Mouse (Mus musculus) liver, embryonic 14.5 days (tissue): ENCODE results near the gene Adra2b. TPM values are rescaled to one million over a fixed set of nuclear protein-coding genes. Genes with fewer than 3 reads are reported as not detected.

ENCODE experiments used
- ATAC-seq: fragments of 200-750 bp; cut with Nextera tagmentation; 2 replicates; pipeline ENCODE4 v1.8.0; 2017; ENCODE audit warnings: moderate number of reproducible peaks, mild to moderate bottlenecking, moderate library complexity; ENCODE audit not compliant: insufficient read depth
- DNase-seq, 3 experiments: peaks; one replicate each; pipeline ENCODE4 v3.0.0-alpha.2; 2012 to 2013; ENCODE audit warnings: low read depth in 3 of 3, low spot score in 3 of 3
- H3K27ac ChIP-seq: fragments of 300-500 bp; sonication (generic); 2 replicates; pipeline ENCODE4 v1.5.1; 2014; ENCODE audit warnings: moderate library complexity, mild to moderate bottlenecking, control low read depth, inconsistent platforms
- H3K27me3 ChIP-seq: fragments of 300-500 bp; sonication (generic); 2 replicates; pipeline ENCODE4 v1.6.1; 2014; ENCODE audit warnings: mild to moderate bottlenecking, low read length, moderate library complexity; ENCODE audit not compliant: control insufficient read depth, insufficient read depth
- H3K36me3 ChIP-seq: fragments of 300-500 bp; sonication (generic); replicated peaks from 2 replicates; pipeline ENCODE4 v1.6.1; 2014; ENCODE audit warnings: low read depth; ENCODE audit not compliant: control insufficient read depth, insufficient read depth
- H3K4me1 ChIP-seq, 2 experiments: fragments of 200-500 bp in 1 of 2; fragments of 300-500 bp in 1 of 2; sonication (generic) in 1 of 2; replicated peaks; 2 replicates each; pipeline ENCODE4 v1.6.1; 2012 to 2014; ENCODE audit warnings: antibody characterized with exemption in 1 of 2, inconsistent platforms in 1 of 2, low read length in 1 of 2; ENCODE audit not compliant: control insufficient read depth in 2 of 2, insufficient read depth in 2 of 2
- H3K4me2 ChIP-seq: fragments of 300-500 bp; sonication (generic); 2 replicates; pipeline ENCODE4 v1.6.1; 2014; ENCODE audit warnings: low read depth, mild to moderate bottlenecking, control low read depth, moderate library complexity
- H3K4me3 ChIP-seq, 2 experiments: fragments of 200-500 bp in 1 of 2; fragments of 300-500 bp in 1 of 2; sonication (generic) in 1 of 2; 2 replicates each; pipeline ENCODE4 v1.5.1; 2012 to 2014; ENCODE audit warnings: low read depth in 2 of 2, low read length in 2 of 2, mild to moderate bottlenecking in 2 of 2, control low read depth in 1 of 2, inconsistent platforms in 1 of 2, moderate library complexity in 1 of 2; ENCODE audit not compliant: insufficient read depth in 1 of 2
- H3K9ac ChIP-seq: fragments of 300-500 bp; sonication (generic); replicated peaks from 2 replicates; pipeline ENCODE4 v1.6.1; 2014; ENCODE audit warnings: mild to moderate bottlenecking, control low read depth, moderate library complexity
- H3K9me3 ChIP-seq: fragments of 300-500 bp; sonication (generic); 2 replicates; pipeline ENCODE4 v1.6.1; 2016; ENCODE audit warnings: low read length, mixed read lengths; ENCODE audit not compliant: control insufficient read depth
- CTCF ChIP-seq: IDR thresholded peaks from 2 replicates; pipeline ENCODE4 v1.5.1; 2016; ENCODE audit warnings: antibody characterized with exemption, low read depth, control low read depth
- EP300 ChIP-seq: IDR thresholded peaks from 2 replicates; pipeline ENCODE4 v1.6.1; 2016; ENCODE audit warnings: antibody characterized with exemption, low read depth
- WGBS: fragments of 180-500 bp; shearing (Covaris S2); extraction: QIAGEN DNeasy Blood & Tissue Kit; methylation state at CpG from one replicate; pipeline ENCODE4 v1.1.7; 2014; ENCODE audit not compliant: insufficient replicate concordance; 5-methylcytosine and 5-hydroxymethylcytosine counted together
- polyA plus RNA-seq, 2 experiments: library from polyadenylated mRNA; depleted of rRNA in 1 of 2; stranded (reverse) in 1 of 2; unstranded in 1 of 2; fragments of >200 nt; fragmentation: Nextera tagmentation in 1 of 2; extraction: Ambion mirVana in 1 of 2; gene quantifications; 2 replicates each; pipeline versions ENCODE4 v1.2.1 to v1.2.3; 2012 to 2014

The Adra2b gene
- polyA plus RNA-seq, 2 experiments = 13.2 to 20.0 TPM

- Histone ChIP-seq H3K36me3 (no peaks in the 10 kb centered on the region), H3K4me1 (peaks cover 0 to 10% of the 10 kb centered on the region in 2 experiments; a peak in 3 of 4 replicates), H3K9me3 (no peaks in the 10 kb centered on the region), H3K27me3 (peaks cover 11% of the 10 kb centered on the region), H3K4me2 (peak within 1 kb of the TSS; percentile 67), H3K9ac (peak within 1 kb of the TSS; percentile 10; the same call in 1 of the 2 replicates), H3K4me3 (peak within 1 kb of the TSS; percentile 53 to 57), H3K27ac (no peak within 1 kb of the TSS)
- under 1% methylated on average over 69 of the region's 76 CpGs for WGBS
- TF ChIP-seq EP300 = no peak
- no peak for TF ChIP-seq CTCF
- ATAC-seq (peak; percentile 75), DNase-seq (peak; percentile 33 to 58 (median 44))
These were observed 27.1 kb upstream of the Adra2b start, which contains the start of gene Dusp2 for GRCm38 (mm10) chr2:127335767-127336496. Gene Dusp2, plus strand, starts transcription at chr2:127336159.

GRCm38 (mm10) chr2:127336497-127336832 is 26.5 kb upstream of the Adra2b start:
- Histone ChIP-seq H3K4me2 (peak overlapping the region; percentile 67), H3K36me3 (no peaks in the 10 kb centered on the region), H3K9me3 (no peaks in the 10 kb centered on the region), H3K9ac (peak overlapping the region; percentile 10; the same call in 1 of the 2 replicates), H3K4me3 (peak overlapping the region; percentile 53 to 57), H3K4me1 (peaks cover 0 to 10% of the 10 kb centered on the region in 2 experiments; a peak in 3 of 4 replicates), H3K27ac (no peak overlapping the region), H3K27me3 (peaks cover 11% of the 10 kb centered on the region)
- no peak for DNase-seq
- no peak for ATAC-seq
- TF ChIP-seq CTCF (no peak), EP300 (no peak)
- under 1% methylated on average over 33 of the region's 33 CpGs for WGBS

- Histone ChIP-seq H3K36me3 (no peaks in the 10 kb centered on the region), H3K4me3 (peak overlapping the region; percentile 53 to 57), H3K9ac (peak overlapping the region; percentile 10; the same call in 1 of the 2 replicates), H3K4me2 (peak overlapping the region; percentile 67), H3K4me1 (peaks cover 0 to 10% of the 10 kb centered on the region in 2 experiments; a peak in 3 of 4 replicates), H3K9me3 (no peaks in the 10 kb centered on the region), H3K27me3 (peaks cover 11% of the 10 kb centered on the region), H3K27ac (no peak overlapping the region)
- no peak for DNase-seq
- WGBS = 5% methylated on average over 5 of the region's 5 CpGs
- no peak for ATAC-seq
- no peak for TF ChIP-seq EP300
These were observed 26.1 kb upstream of the Adra2b start for GRCm38 (mm10) chr2:127336885-127337284.

GRCm38 (mm10) chr2:127337531-127337930 is 25.5 kb upstream of the Adra2b start:
- Histone ChIP-seq H3K9ac (no peak overlapping the region), H3K27ac (no peak overlapping the region), H3K36me3 (no peaks in the 10 kb centered on the region), H3K4me2 (peak overlapping the region; percentile 67; the same call in 1 of the 2 replicates), H3K27me3 (peaks cover 11% of the 10 kb centered on the region), H3K4me3 (peak overlapping the region; percentile 53 to 57; a peak in 3 of 4 replicates), H3K4me1 (peaks cover 0 to 10% of the 10 kb centered on the region in 2 experiments; a peak in 3 of 4 replicates), H3K9me3 (no peaks in the 10 kb centered on the region)
- ATAC-seq = no peak
- no peak for TF ChIP-seq EP300
- no peak for TF ChIP-seq CTCF
- 23% methylated on average over 11 of the region's 11 CpGs for WGBS
- no peak for DNase-seq

GRCm38 (mm10) chr2:127338012-127338411 is 25.0 kb upstream of the Adra2b start:
- H3K4me2 ChIP-seq = peak overlapping the region; percentile 67; the same call in 1 of the 2 replicates
- no peaks in the 10 kb centered on the region for H3K9me3 ChIP-seq
- no peaks in the 10 kb centered on the region for H3K36me3 ChIP-seq
- no peak for DNase-seq
- 41% methylated on average over 7 of the region's 7 CpGs for WGBS
- no peak overlapping the region for H3K27ac ChIP-seq
- no peak for ATAC-seq
- H3K27me3 ChIP-seq = peaks cover 11% of the 10 kb centered on the region
- H3K4me1 ChIP-seq = peaks cover 0 to 10% of the 10 kb centered on the region in 2 experiments; a peak in 3 of 4 replicates
- TF ChIP-seq EP300 (no peak), CTCF (no peak)
- H3K4me3 ChIP-seq = no peak overlapping the region
- H3K9ac ChIP-seq = no peak overlapping the region
